Mouse (Mus musculus) retina, postnatal 7 days (tissue): ENCODE data around the gene Dock9.

Source experiments
- DNase-seq: peaks from one replicate; pipeline ENCODE4 v3.0.0-alpha.2; 2012; ENCODE audit warnings: low read depth, low spot score

The Dock9 gene

DNA sequence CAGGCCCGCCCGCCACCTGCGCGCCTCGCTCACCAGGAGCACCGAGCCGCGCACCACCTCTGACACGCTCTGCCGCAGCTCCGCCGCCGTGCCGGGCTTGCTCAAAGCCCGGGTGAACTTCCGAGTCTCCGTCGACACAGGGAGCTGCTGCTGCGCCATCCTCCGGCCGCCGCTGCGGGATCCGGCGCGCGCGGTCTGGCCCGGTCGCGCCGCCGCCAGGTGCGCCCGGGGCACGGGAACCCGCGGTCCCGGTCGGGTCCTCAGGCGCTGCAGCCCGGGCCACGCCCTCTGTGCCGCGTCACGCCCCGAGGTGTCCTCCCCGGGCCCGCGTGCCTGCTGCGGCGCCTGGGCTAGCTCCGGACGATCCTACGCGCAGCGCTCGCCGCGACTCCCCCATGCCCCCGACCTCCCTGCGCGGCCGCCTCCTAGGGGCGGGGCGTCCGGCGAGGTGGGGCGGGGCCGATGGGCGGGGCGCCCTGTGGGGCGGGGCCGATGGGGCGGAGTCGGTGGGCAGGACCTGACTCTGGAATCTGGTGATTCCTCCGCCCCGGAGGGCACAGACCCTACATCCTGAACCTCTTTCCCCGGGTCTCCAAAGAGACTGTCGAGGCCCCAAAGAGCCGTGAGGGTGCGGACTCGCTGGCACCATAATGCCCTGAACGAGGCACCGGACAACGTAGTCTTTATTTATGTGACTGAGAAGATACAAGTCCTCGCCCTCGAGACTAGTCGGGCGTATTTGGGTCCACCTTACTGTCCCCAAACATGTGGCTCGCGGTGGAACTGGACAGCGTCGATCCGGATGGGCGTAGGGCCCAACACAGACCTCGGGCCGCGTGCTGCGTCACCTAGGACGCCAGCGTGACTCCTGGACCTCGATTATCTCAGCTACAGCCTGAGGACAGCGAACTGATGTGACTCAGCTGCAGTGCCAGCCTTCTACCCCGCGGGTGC is at the start of gene Dock9:
TSS of gene Dock9 (minus strand) at position 381 of the 954 bp plus-strand sequence.
- DNase-seq: peak; percentile 83

DNA sequence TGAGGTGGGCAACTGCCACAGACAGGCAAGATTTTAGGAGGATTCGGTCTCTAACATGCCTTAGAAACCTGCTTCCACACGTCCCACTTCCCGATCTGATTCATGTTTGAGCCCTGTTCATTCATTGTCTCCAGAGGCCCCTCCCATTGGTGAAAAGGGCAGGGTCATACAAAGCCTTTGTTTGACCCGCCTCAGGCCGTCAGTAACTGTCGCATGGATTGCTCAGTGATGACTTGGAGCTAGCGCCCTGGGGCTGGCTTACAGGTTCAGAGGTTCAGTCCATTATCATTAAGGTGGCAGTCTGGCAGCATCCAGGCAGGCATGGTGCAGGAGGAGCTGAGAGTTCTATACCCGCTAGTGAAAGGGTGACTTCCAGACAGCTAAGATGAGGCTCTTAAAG is 46.8 kb upstream of the Dock9 start:
- DNase-seq: no peak

DNA sequence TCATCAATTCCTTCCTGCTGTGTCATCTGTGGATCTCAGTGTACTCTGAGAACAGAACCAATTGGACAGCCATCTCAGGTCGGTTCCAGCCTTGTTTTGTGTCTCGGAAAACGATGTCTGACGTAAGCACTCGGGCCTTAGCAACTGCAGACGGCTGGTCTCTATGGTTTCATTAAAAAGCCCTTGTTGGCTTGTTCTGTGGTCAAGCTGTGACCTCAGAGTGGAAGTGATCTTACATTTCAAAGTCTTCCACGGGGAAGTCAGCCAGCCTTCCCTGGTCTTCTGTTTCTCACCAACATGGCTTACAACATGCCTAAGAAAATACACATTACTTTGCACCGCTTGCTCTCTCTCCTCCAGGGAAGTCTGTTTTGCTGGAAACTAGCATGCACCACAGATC is 42.6 kb upstream of the Dock9 start:
- no peak for DNase-seq

DNA sequence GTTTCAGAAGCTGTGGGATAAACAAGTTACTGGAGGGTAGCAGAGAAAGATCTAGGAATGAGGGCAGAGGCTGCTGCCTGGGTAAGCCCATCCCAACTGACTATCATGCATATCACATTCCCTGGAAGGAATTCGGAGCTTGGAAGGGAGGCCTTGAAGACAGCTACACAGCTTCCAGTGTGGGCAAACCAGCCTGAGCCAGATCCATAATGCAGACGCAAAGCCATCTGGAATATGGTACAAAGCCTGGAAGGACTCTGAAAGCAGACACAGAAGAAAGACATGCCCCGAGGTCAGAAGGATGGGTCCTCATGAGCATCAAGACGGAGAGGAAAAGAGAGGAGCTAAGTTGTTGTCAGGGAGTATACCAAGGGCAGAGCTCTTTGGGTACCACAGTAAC is 40.5 kb upstream of the Dock9 start:
- DNase-seq: no peak

DNA sequence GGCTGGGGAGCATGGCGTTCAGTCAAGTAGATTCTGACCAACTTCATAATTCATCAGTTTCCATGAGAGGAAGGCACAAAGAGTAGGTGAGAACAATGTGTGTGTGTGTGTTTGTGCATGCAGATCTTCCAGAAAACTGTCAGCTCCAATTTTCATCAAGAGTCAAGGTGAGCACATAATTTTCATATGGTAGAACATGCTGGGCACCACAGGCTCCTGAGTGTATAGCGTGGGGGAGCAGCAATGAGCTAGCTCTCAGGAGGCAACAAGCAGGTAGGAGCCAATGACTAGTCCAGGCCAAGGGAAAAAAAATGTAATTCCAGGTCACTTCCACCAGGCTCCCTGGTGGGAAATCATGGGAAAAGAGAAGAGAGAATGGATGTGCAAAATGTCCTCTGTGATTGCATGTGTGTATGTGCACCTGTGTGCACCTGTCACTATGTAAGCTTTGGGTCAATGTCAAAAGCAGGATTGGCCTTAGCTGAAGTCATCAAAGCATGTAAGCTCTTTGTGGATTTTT is 35.4 kb upstream of the Dock9 start:
- DNase-seq: no peak

DNA sequence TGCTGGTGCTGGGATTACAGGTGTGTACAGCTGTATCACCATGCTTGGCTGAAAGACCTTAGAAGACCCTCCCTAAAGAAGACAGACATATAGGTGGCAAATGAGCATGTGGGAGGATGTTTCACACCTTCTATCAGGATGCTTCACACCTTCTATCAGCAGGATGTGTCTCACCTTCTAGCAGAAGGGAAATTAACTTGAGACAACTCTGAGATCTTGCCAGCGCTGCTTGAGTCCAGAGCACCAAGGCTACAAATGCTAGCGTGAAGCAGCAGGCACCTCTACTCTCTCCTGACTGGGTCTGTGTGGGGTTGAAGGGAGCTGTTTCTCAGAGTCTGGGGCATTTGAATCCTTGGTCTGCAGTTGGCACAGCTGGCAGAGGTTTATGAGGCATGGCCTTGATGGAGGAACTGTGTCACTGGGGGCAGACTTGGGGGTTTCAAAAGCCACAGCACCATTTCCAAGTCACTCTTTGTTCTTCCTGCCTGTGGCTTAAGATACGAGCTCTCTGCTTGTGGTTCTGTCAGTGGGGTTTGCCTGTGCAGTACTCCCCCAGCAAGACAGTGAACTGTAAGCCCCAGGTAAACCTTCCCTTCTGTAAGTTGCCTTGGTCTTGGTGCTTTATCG is 32.3 kb upstream of the Dock9 start:
- DNase-seq: no peak

DNA sequence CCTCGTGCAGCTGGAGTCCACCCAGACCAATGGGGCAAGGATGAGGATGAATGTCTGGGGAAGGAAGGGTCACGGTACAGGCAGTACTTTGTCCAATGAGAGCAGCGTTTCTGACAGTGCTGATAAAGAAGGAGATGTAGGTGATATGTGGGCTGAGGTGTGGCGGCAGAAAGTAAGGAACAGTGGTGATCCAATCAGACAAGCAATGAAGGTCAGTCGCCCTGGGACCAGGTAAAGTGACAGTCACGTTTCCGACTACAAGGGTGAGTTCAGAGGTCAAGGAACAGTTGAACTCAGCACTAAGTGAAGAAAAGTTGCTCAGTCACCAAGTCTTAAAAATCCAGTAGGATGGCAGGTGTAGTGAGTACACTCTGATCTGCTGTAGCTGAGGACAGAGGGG is 29.5 kb upstream of the Dock9 start:
- DNase-seq: no peak

DNA sequence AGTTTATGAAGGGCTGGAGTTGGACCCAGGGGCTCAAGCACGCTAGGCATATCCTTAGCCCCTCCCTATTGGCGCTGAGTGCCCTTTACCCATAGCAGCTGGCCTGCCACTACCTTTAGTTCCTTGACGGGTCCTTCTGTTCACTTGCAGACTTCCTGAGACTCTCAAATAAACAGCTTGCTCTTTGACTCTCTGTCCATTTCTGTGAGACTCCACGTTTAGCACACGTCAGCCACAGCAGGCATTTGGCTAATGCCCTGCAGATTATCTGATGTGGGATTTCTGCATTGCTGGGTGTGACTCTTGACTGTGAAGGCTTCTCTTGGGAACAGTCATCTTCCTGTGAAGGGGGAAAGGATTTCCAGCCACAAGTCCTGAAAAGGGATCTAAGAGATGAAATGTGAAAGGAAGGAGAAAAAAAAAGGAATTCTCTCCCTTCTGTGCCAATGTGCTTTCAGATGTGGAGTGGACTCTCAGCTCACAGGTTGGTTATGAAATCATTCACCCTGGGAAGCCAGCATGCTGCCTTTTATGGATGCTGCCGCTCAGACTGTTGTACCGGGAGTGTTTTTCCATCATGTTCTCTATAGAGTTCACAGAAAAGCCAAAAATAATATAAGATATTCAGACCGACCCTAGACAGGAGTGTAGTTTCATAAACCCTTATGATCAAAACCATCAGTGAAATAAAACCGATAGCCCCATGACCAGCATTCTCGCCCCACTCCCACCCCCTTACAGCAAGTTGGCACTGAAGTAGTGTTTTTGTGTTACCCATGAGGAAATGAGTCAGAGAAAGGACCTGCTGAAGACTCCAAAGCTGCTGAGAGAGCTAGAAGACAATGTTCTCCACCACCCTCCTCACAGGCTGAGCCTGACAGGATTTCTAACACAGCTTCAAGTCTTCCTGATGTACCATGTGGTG is 28.1 kb upstream of the Dock9 start:
- DNase-seq: no peak

DNA sequence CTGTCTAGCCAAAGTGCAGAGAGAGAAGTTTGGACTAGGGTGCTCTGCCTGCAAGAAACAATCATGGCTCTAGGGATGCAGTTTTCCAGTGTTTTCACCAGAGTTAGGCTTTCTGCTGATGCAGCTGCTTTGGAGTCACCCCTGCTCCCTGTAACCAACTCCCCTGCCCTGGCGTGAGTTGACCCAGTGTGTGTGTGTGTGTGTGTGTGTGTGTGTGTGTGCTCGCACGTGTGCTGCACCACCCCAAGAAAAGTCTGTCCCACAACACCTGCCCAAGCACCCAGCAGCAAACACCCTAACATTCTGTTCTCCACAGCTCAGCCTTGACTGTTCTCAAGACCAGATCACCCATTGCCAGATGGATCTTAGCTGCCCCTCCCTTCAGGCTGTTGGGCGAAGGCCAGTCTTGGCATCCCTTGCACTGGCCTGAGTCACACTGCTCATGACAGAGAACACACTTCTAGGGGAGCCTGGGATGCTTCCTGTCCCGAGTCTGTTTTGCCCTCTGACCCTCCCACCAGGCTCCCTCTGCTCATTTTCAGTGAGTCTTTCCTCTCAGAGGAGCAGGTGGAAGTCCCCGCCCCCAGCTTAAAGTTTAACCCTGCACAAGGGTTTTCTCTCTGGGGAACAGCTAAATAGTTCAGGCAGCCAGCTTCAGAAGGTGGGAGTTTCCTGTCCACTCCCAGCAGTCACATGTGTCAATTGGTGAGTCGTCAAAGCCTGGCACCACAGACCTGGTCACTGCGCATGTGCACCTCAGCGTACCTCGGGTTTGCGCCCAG is 26.9 kb upstream of the Dock9 start:
- no peak for DNase-seq

DNA sequence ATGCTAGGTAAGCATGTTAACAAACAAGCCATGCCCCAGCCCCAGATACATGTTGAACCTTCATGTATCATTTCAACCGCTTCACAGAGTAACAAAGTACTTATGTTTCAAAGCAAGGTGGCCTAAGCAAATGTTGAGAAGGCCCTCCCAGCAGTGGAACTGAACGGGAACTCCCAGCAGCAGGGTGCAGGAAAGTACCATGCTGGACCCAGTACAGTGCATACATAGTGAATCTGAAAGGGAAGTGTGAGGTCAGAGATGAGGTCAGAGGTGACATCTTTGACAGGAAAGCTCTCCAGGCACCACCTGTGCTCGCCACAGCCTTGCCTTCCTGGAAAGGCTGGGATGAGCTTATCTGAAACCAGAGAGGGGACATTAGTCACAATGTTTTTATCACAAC is 25.4 kb upstream of the Dock9 start:
- DNase-seq: no peak

DNA sequence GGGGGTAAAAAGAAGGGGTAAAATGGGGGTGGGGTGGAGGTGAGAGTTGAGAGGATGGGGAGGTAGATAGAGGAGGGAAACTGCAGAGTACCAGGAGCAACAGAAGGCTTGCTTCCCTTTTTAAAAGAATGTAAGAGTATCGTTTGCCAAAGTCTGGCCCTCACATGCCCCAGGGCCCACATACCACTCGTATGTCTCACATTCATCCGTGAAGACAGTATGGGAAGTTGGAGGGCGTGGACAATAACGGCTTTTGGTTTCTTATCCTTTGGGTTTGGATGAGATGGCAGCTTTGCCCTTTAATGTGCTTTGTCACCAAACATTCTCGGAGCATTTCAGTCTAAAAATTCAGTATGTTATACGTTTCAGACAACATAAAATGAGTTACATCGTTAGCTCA is 24.9 kb upstream of the Dock9 start:
- DNase-seq: no peak

DNA sequence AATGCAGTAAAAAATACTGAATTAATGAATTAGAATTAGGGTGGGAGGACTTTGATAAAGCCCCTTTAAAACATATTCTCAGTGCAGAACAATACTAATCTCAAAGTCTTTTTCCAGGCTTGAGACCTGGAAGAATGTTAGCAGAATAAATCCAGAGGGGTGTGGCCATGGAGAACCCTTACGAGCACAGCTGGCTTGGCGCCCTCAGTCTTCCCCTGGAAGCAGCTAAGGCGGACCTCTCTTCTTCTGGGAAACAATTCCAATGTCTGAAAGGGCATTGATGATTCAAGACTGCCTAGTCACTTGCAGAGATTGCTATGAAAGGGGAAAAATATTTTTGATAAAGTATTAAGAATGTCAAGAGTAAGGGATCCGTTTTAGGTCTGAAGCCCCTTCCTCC is 9.2 kb upstream of the Dock9 start:
- DNase-seq: no peak

DNA sequence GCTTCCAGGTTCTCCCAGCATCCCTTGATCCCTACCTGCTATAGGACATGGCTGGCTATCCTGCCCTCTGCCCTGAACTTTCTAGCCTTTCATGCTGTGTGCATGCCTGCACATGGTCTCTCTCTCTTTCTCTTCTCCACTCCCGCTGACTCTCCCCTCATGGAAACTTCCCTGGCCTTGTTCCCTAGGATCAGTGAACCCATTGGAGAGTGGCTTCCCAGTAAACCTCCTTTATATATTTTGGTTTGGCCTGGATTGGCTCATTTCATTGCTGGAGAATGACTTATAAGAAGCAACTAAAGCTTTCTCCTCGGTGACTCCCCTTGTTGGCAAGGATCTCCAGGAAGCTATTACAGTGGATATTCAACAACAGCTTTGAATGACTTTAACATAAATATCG is 8.7 kb upstream of the Dock9 start:
- no peak for DNase-seq

DNA sequence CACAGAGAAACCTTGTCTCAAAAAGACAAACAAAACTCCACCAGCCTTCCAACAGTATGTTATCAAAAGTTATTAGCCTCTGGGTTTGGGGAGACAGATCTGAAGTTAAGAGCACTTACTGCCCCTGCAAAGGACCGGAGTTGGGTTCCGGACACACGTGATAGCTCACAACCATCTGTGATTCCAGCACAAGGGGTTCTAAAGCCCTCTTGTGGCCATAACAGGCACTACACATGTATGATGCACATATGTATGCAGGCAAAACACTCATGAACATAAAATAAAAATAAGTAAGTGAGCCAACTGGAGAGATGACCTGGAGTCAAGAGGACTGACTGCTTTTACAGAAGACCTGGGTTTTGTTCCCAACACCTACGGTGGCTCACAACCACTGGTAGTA is 6.8 kb upstream of the Dock9 start:
- no peak for DNase-seq

DNA sequence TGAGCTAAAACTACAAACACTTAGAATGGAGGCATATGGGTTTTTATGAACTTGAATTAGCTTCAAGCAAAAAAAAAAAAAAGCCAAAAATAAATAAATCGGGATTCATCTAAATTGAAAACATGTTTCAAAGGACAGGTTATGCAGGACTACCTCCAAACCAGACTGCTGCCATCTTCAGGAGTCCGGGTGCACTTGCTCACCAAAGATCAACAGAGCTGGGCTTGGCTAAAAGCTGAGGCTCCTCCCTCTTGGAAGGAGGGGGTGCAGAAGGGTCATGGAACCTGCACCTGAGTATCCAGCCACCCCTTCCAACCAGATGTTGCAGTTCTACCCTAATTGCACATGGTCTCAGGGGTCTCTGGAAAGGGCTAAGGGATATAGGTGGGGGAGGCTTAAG is 3.3 kb upstream of the Dock9 start:
- no peak for DNase-seq

DNA sequence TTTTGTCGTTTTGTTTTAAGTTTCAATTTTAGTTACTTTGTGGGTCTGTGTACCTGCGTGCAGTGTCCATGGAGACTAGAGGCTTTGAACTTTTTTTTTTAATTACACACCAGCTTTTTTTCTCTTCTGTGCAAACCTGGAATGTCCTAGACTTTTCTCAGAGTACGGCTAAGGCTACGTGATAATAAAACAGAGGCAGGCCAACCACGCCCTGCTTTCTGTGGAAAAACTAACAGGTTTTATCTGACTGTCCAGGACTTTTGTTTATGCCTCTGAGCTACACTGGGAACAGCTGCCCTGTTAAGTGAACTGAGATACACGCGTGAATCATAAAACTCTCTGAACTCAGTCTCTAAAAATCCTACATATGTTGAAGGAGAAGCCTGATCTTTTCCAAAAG is 1.5 kb upstream of the Dock9 start:
- no peak for DNase-seq

DNA sequence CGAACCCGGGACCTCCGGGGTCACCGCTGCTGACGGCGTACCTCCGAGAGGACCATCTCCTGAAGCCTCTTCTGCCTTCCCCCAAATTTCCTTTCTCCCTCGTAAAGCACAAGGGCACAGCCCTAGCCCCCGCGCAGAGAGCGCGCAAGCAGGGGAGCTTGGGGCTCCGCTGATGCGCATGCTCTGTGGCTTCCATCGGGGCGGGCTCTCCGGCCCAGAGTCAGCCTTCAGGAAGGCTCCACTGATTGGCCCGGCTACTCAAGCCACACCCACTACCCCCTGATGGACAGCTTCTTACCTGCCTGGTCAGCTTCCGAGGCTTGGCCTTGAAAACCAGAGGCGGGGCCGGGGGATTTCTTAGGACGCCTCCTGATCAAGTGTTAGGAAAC is 768 bp upstream of the Dock9 start:
- DNase-seq: peak; percentile 85

DNA sequence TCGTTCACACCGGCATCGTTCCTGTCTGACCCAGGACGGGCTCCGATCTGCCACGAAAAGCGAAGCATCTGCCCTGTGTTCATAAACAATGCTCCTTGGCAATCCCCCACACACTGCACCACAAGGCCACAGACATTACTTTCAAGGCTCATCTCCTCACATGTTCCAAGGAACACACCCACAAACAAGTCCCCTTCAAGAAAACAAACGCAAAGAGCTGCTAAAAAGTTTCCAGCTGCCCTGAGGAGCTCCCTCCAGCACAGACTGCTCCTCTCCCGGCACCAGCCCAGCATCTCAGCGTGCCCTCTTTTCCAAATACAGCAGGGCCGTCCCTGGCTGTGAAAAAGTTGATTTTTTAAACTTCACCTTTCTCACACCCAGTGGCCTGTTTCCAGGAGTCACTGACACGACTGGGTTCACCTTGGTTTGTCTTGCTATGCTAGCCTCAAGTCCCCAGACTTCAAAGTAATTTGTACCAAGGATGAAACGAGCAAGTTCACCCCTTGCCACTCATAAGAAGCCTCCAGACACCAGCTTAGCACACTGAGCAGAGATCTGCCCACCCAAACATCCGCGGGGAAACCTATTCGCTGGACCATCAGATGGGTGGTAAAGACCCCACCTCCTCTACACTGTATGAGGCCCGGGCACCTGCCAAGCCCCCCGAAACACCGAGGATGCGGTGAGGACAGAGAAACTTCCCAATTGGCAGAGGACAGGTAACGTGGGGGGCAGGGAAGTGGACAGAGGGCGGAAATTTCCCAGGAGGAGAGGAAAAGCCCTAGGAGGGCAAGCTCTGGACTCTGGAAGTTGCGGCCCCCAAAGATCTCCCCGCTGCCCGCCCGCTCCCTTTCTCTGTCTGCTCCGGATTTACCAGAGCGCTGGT is 823 bp downstream of the Dock9 start:
- DNase-seq: no peak

DNA sequence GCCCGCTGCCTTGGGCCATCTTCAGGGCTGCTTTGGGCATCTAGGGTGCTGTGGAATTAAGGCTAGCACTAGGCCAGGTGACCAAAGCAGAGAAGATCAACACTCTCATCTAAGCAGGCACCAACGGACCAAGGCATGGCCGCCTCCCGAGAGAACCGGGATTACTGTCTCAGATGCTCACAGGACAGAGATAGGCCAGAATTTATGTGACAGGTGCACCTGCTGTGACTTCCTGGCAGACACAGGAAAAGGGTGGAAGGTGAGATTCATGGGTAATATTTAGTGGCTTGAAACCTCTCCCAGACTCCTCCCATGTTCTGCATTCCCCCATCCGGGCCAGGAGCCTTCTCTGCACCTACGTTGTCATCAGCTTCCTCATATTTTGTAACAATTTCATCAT is 2.1 kb downstream of the Dock9 start:
- no peak for DNase-seq

DNA sequence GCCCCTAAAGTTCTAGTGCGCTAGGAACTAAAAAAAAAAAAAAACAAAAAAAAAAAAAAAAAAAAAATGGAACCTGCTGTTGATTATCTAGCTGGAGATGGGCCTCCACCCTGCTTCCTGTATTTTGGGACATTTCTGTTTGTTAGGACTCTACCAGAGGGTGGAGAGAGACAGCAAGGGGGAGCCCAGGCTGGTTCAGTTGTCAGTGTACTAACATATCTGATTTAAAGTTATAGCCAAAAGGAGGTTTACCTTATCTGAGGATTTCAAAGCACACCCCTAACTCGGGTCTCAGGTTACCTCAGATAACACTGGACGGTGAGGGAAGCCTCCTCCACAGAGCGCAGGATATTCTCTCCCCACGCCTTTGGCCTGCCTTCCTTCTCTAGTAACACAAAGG is 4.0 kb downstream of the Dock9 start:
- DNase-seq: no peak
